Mouse (Mus musculus): ENCODE measurements around the gene Lrrfip2. TPM values are rescaled to one million over a fixed set of nuclear protein-coding genes. Genes with fewer than 3 reads are reported as not detected.

Gene Lrrfip2
- polyA plus RNA-seq, 1 experiment, result 135 TPM

DNA sequence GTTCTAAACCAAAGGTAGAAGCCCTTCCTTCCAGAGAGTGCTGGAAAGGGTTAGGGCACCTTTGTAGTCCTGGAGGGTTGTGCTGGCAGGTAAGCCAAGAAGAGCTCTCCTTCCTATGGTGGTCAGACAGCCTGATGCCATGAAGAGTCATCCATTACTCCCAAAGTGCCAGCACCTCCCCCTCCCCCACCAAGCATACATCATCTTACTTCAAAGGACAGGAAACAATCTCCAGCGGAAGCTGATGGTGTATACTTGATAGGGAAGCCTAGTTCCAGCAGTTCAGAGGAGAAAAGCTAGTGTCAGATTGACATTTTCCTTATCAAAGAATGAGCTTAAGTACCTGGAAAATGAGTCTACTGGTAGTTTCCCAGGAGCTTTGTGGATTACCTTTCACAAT lies 157.8 kb downstream of the Lrrfip2 start:
- no peak overlapping the region for H3K27ac ChIP-seq (ENCODE audit: control insufficient read depth, insufficient read depth, low read depth, low read length)
- no peaks in the 10 kb centered on the region for H3K36me3 ChIP-seq (ENCODE audit: control insufficient read depth, insufficient read depth, low read length)
- H3K4me3 ChIP-seq (ENCODE audit: control insufficient read depth, low read depth, low read length), result no peak overlapping the region
- H3K27me3 ChIP-seq (ENCODE audit: control insufficient read depth, insufficient read depth, low read length), result no peaks in the 10 kb centered on the region
- no peak for TF ChIP-seq POLR2A (IDR thresholded peaks at IDR 0.05; ENCODE audit: control insufficient read depth, low read depth, low read length)
- TF ChIP-seq CTCF (IDR thresholded peaks at IDR 0.05; ENCODE audit: control insufficient read depth, insufficient read depth, insufficient replicate concordance, low read depth, low read length), result no peak
- H3K4me1 ChIP-seq (ENCODE audit: control insufficient read depth, insufficient read depth, low read length), result peaks cover 7% of the 10 kb centered on the region; the same call in 1 of the 2 replicates

Other genes starting within 250 kb of the Lrrfip2 start
- gene Als2cl, start 237.7 kb upstream of the Lrrfip2 start, polyA plus RNA-seq (2012; rRNA removed), result 4.1 and 4.8 TPM in 2 replicates
- 0.96 and 1.8 TPM in 2 replicates for gene Tmie, start 237.5 kb upstream of the Lrrfip2 start, polyA plus RNA-seq (2012; rRNA removed)
- gene Fam240a, start 200.7 kb upstream of the Lrrfip2 start, polyA plus RNA-seq (2012; rRNA removed), result not detected in 2 replicates
- gene Tdgf1, start 171.4 kb upstream of the Lrrfip2 start, polyA plus RNA-seq (2012; rRNA removed), result 0.23 and 0.28 TPM in 2 replicates
- 0.23 and 0.25 TPM in 2 replicates for gene Lrrc2, start 166.0 kb upstream of the Lrrfip2 start, polyA plus RNA-seq (2012; rRNA removed)
- 0.59 and 0.75 TPM in 2 replicates for gene Rtp3, start 127.0 kb upstream of the Lrrfip2 start, polyA plus RNA-seq (2012; rRNA removed)
- gene Ltf, start 98.3 kb upstream of the Lrrfip2 start, polyA plus RNA-seq (2012; rRNA removed), result 14.0 TPM in 1 of 2 replicates, not detected in the other
- gene Ccrl2, start 60.1 kb upstream of the Lrrfip2 start, polyA plus RNA-seq (2012; rRNA removed), result 0.78 and 0.81 TPM in 2 replicates
- gene Mlh1, start 154.2 kb downstream of the Lrrfip2 start, polyA plus RNA-seq (2012; rRNA removed), result 10.1 and 12.1 TPM in 2 replicates
- 3.6 and 4.2 TPM in 2 replicates for gene Epm2aip1, start 154.3 kb downstream of the Lrrfip2 start, polyA plus RNA-seq (2012; rRNA removed)
- 21.3 and 25.0 TPM in 2 replicates for gene Trank1, start 194.1 kb downstream of the Lrrfip2 start, polyA plus RNA-seq (2012; rRNA removed)

Measured in testis, adult 2 months (tissue).